Mouse (Mus musculus) heart, adult 2 months (tissue): Measurements from ENCODE around the gene Hsf2.

Experiments
- CTCF ChIP-seq: fragments of 200-600 bp; IDR thresholded peaks from 2 replicates; pipeline ENCODE4 v1.8.1; 2022; ENCODE audit warnings: antibody characterized with exemption, mild to moderate bottlenecking, moderate library complexity
- POLR2A ChIP-seq: fragments of 200-500 bp; IDR thresholded peaks from 2 replicates; pipeline ENCODE4 v1.6.1; 2011; ENCODE audit warnings: mild to moderate bottlenecking, low read depth, low read length, control low read depth; ENCODE audit not compliant: insufficient read depth

DNA sequence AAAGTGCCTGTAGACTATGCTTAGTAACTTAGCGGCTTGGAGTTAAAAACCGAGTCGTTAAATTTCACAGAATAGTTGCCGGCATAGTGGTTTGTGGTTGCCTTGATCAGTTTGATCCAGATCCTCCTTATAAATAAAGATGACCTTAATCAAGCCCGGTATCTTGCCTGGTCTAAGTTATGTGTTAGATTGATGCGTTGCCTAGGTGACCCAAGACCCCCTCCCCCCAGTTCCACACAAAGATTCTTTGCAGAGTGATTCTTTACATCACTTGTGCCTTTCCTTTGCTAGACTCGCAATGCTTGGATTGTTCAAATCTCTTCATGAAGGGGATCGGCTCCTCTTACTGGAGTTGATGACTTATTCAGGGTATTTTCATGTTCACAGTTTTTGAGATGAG, 1.0 kb downstream of the Hsf2 start:
- TF ChIP-seq CTCF (no peak), POLR2A (no peak)
